ENCODE assay signal across 8 mouse cellular contexts in the genomic region with DNA sequence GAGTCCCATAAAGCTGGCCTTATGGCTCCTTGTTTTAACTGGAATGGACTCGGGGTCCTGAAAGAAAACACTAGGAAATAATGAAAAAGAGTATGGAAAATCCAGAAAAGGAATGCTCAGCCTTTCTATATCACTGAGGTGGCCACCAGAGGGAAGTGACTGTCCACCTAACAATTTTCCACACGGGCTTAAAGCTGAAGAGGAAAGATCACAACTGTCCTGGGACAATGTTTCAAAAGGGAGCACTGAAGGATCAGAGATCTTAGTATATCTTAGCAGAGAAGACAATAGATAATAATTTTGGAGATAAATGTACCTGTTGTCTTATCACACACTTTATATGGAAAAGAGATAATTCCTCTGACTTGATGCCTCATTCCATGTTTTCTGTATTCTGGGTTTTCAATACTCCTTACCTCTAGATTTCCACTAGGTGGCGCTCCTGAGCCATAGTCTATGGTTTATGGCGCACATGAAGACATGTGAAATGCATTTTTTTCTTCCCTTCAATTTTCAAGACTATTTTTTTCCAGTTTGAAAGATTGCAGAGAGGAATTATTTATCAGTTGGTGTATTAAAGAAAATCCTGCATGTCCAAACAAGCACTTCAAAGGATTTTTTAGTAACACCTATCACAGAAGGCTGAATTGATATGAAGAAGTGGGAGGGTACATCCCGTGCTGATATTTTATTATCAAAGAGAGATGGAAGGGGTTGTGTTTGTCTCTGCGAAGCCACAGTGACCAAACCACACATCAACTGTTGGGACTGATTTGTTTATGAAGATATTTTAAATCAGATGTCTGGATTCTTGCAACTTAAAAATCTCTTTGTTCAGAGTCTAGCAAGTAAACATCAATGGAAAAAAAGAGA.
A peak's percentile ranks its signal among the peaks of the same experiment; 100 is the strongest.
DNase-seq lines count a peak whose midpoint lies in the region; ATAC-seq lines count a peak whose summit lies in the region.

No protein-coding gene starts in this region.

- H3K4me3 ChIP-seq in kidney, embryonic 15.5 days (replicated peaks) = no peak overlapping the region
- H3K4me3 ChIP-seq in limb, embryonic 13.5 days = no peak overlapping the region
- no peak overlapping the region for H3K4me3 ChIP-seq in neural tube, embryonic 11.5 days (ENCODE audit: low read depth, low read length)

- H3K27me3 ChIP-seq in kidney, embryonic 15.5 days = no peaks in the 10 kb centered on the region; the same call in 1 of the 2 replicates
- H3K27me3 ChIP-seq in limb, embryonic 13.5 days = peaks cover 6% of the 10 kb centered on the region
- no peaks in the 10 kb centered on the region for H3K27me3 ChIP-seq in neural tube, embryonic 11.5 days (ENCODE audit: control insufficient read depth, insufficient read depth, low read length)

- no peak overlapping the region for H3K27ac ChIP-seq in kidney, embryonic 15.5 days
- no peak overlapping the region for H3K27ac ChIP-seq in limb, embryonic 13.5 days
- H3K27ac ChIP-seq in neural tube, embryonic 11.5 days (ENCODE audit: low read depth, low read length) = no peak overlapping the region

- H3K9ac ChIP-seq in kidney, embryonic 15.5 days = no peak overlapping the region
- H3K9ac ChIP-seq in limb, embryonic 13.5 days = no peak overlapping the region
- no peak overlapping the region for H3K9ac ChIP-seq in neural tube, embryonic 11.5 days (ENCODE audit: low read length)

- H3K36me3 ChIP-seq in kidney, embryonic 15.5 days = no peaks in the 10 kb centered on the region
- H3K36me3 ChIP-seq in limb, embryonic 13.5 days = no peaks in the 10 kb centered on the region
- H3K36me3 ChIP-seq in neural tube, embryonic 11.5 days (ENCODE audit: control insufficient read depth, insufficient read depth, low read length) = no peaks in the 10 kb centered on the region

- DNase-seq in B cell, adult 2 months = peak; percentile 54 to 59
- peak; percentile 68 for DNase-seq in Muller cell, postnatal 12 days (ENCODE audit: inconsistent ontology term)
- DNase-seq in cerebellum, adult 9-10 months = peak; percentile 80
- peak; percentile 34 to 93 for DNase-seq in frontal cortex, adult 2 months (ENCODE audit: extremely low spot score in 1 of 2, low spot score in 1 of 2)
- DNase-seq in neural tube, embryonic 11.5 days (ENCODE audit: low spot score) = peak; percentile 68
- peak; percentile 72 for DNase-seq in thymus, postnatal 0 days (ENCODE audit: low spot score)

- 0 out of 2 replicates have a peak, but pooled peaks cover under 1% of the 10 kb centered on the region for H3K4me1 ChIP-seq in kidney, embryonic 15.5 days
- 0 out of 2 replicates have a peak, but pooled peaks cover 2% of the 10 kb centered on the region for H3K4me1 ChIP-seq in limb, embryonic 13.5 days
- no peaks in the 10 kb centered on the region for H3K4me1 ChIP-seq in neural tube, embryonic 11.5 days (ENCODE audit: control insufficient read depth, insufficient read depth, low read length)

- 0 out of 2 replicates have a peak, but pooled peaks have one; percentile 67 for ATAC-seq in kidney, embryonic 15.5 days (replicated peaks; ENCODE audit: low FRiP score)
- peak; percentile 64; the same call in 1 of the 2 replicates for ATAC-seq in limb, embryonic 13.5 days (ENCODE audit: low FRiP score, low read depth)
- ATAC-seq in neural tube, embryonic 11.5 days (ENCODE audit: insufficient read depth, low FRiP score, low TSS enrichment) = peak; percentile 45; the same call in 1 of the 2 replicates

- H3K9me3 ChIP-seq in kidney, embryonic 15.5 days (replicated peaks) = no peaks in the 10 kb centered on the region
- H3K9me3 ChIP-seq in limb, embryonic 13.5 days = no peaks in the 10 kb centered on the region
- H3K9me3 ChIP-seq in neural tube, embryonic 11.5 days (ENCODE audit: control insufficient read depth, low read length) = no peaks in the 10 kb centered on the region

- no peak overlapping the region for H3K4me2 ChIP-seq in kidney, embryonic 15.5 days
- no peak overlapping the region for H3K4me2 ChIP-seq in limb, embryonic 13.5 days (replicated peaks)
- no peak overlapping the region for H3K4me2 ChIP-seq in neural tube, embryonic 11.5 days (ENCODE audit: low read depth)

- WGBS in kidney, embryonic 15.5 days = 40% methylated on average over 6 of the region's 6 CpGs
- WGBS in limb, embryonic 13.5 days = 41% methylated on average over 6 of the region's 6 CpGs
- 54% methylated on average over 6 of the region's 6 CpGs for WGBS in neural tube, embryonic 11.5 days
